Mouse (Mus musculus): Measurements from ENCODE around the gene Ubl3. TPM values are rescaled to one million over a fixed set of nuclear protein-coding genes. Genes with fewer than 3 reads are reported as not detected.

Gene Ubl3
- polyA plus RNA-seq, 1 experiment = 129 TPM

DNA sequence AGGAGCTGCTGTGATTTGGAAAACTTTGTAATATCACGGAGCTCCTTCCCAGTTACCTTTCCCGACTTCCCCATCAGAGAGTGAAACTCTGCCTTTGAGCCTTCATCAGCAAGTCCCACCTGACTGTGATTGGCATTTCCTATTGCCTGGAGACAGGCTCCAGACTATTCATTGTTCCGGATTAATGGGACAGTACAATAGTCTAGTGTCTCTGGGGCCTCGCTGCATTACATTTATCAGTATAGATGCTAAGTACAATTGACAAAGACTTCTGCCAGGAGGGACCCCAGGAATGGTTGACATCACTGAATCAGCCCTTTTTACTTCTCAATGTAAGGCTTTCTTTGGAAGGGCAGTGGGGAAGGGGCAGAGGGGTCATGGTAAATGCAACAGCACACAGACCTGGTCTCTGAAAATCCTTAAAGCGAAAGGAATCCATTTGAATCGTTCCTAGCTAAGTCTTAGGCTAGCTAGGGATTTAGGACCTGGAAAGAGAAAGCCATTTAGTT lies 35.6 kb upstream of the Ubl3 start:
- no peak overlapping the region for H3K4me3 ChIP-seq (ENCODE audit: insufficient read depth, low read length)
- no peaks in the 10 kb centered on the region for H3K4me1 ChIP-seq (ENCODE audit: control insufficient read depth, insufficient read depth, low read length)
- H3K27ac ChIP-seq (ENCODE audit: insufficient read depth, low read length) = no peak overlapping the region
- TF ChIP-seq CTCF (IDR thresholded peaks at IDR 0.05; ENCODE audit: extremely low read depth, insufficient read depth, low read length) (no peak), POLR2A (IDR thresholded peaks at IDR 0.05; ENCODE audit: extremely low read depth, insufficient read depth, low read length) (no peak)

DNA sequence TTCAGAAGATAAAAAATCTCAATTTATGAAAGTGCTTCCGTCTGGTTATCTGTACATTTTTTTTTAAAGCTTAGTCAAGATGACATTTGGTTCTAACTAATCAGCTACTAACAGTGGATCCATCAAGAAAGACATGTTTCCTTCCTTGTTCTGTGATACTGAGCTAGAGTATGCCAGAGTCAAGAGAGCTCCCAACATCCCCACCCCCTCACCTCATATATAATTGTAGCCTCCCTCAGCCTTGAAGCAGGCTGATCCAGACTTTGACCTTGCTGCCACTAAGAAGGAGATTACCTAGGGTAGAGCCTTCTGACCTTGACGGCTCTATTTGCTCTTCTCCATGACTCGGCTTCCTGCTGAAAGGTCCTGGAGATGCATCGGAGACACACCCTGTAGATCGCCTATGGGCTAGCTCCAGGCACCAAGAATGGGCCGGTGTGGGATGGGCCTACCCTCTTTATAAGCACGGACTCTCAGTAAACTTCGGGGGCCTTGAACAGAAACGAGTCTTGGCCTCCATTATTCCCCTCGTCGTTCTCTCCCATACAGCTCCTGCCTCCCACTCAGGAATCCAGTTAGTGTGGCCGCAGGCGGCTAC lies 27.9 kb upstream of the Ubl3 start:
- H3K27ac ChIP-seq (ENCODE audit: insufficient read depth, low read length) = no peak overlapping the region
- H3K4me3 ChIP-seq (ENCODE audit: insufficient read depth, low read length) = no peak overlapping the region
- TF ChIP-seq CTCF (IDR thresholded peaks at IDR 0.05; ENCODE audit: extremely low read depth, insufficient read depth, low read length) (no peak), POLR2A (IDR thresholded peaks at IDR 0.05; ENCODE audit: extremely low read depth, insufficient read depth, low read length) (no peak)
- no peaks in the 10 kb centered on the region for H3K4me1 ChIP-seq (ENCODE audit: control insufficient read depth, insufficient read depth, low read length)

DNA sequence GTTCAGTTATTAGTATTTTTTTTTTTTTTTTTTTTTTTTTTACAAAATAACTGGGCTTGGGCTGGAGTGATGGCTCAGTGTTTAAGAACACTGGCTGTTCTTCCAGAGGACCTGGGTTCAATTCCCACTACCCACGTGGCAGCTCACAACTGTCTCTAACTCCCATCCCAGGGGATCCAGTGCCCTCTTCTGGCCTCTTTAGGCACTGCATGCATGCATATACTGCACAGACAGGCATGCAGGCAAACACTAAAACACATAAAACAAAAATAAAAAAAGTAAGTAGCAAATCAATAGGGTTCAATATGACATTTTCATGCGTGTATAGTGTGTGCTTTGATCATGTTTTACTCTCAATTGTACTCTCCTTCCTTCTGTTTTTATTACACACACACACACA lies 26.6 kb upstream of the Ubl3 start:
- Histone ChIP-seq H3K4me3 (ENCODE audit: insufficient read depth, low read length) (no peak overlapping the region), H3K4me1 (ENCODE audit: control insufficient read depth, insufficient read depth, low read length) (no peaks in the 10 kb centered on the region), H3K27ac (ENCODE audit: insufficient read depth, low read length) (no peak overlapping the region)
- TF ChIP-seq CTCF (IDR thresholded peaks at IDR 0.05; ENCODE audit: extremely low read depth, insufficient read depth, low read length) (no peak), POLR2A (IDR thresholded peaks at IDR 0.05; ENCODE audit: extremely low read depth, insufficient read depth, low read length) (no peak)

DNA sequence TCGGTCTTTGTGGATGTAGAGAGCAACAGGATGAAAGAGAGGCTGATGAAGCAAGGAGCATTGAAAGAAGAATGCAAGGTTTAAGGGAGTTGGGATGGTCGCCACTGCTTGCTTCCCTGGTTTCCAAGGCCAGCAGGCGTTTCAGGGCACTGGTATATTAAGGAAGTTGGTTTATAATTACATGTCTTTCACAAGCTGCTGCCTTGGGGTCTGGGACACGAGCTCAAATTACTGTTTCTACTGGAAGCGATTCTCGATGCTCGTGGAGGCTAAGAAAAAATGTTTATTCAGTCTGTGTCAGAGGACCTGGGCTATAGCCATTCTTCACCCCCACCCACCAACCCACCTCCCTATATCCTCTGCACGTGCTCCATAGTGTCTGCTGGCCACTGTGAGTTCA lies 25.8 kb upstream of the Ubl3 start:
- Histone ChIP-seq H3K27ac (ENCODE audit: insufficient read depth, low read length) (no peak overlapping the region), H3K4me3 (ENCODE audit: insufficient read depth, low read length) (no peak overlapping the region), H3K4me1 (ENCODE audit: control insufficient read depth, insufficient read depth, low read length) (no peaks in the 10 kb centered on the region)
- TF ChIP-seq CTCF (IDR thresholded peaks at IDR 0.05; ENCODE audit: extremely low read depth, insufficient read depth, low read length) = no peak
- TF ChIP-seq POLR2A (IDR thresholded peaks at IDR 0.05; ENCODE audit: extremely low read depth, insufficient read depth, low read length) = no peak

DNA sequence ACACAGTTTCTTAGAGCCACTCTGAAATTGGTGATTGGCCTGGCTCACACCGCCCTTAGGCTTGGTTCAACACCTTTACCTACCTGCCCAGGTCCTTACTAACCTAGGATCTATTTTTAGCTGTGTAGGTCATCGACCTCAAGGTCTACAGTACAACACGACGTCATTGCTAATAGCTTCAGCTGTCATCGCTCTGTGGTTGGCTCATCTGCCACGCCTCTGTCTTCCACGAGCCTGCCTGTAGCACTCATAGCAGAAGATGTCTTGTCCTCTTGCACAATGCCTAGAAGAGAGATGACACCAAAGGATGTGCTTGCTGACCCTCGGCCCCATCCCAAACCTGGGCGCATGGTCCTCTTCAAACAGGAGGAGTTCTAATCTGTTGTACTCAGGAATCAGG lies 24.7 kb upstream of the Ubl3 start:
- TF ChIP-seq POLR2A (IDR thresholded peaks at IDR 0.05; ENCODE audit: extremely low read depth, insufficient read depth, low read length) = no peak
- TF ChIP-seq CTCF (IDR thresholded peaks at IDR 0.05; ENCODE audit: extremely low read depth, insufficient read depth, low read length) = no peak
- no peaks in the 10 kb centered on the region for H3K4me1 ChIP-seq (ENCODE audit: control insufficient read depth, insufficient read depth, low read length)
- H3K27ac ChIP-seq (ENCODE audit: insufficient read depth, low read length) = no peak overlapping the region
- H3K4me3 ChIP-seq (ENCODE audit: insufficient read depth, low read length) = no peak overlapping the region

DNA sequence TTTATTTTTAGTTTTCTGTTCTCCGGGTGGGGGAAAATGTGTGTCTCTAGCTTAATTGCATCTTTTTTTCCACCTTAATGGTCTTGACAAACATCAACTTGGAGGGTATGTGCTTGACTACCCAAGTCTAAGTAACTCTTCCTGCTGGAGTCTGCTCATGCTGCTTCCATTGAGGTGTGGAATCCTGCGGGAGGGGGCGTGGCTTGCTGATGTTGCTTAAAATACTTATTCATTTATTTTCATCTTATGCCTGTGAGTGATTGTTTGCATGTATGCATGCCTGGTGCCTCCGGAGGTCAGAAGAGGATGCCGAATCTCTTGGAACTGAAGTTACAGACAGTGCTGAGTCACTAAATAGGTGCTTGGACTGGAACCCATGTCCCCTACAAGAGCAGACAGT lies 22.6 kb upstream of the Ubl3 start:
- Histone ChIP-seq H3K4me1 (ENCODE audit: control insufficient read depth, insufficient read depth, low read length) (no peaks in the 10 kb centered on the region), H3K4me3 (ENCODE audit: insufficient read depth, low read length) (no peak overlapping the region), H3K27ac (ENCODE audit: insufficient read depth, low read length) (no peak overlapping the region)
- TF ChIP-seq CTCF (IDR thresholded peaks at IDR 0.05; ENCODE audit: extremely low read depth, insufficient read depth, low read length) = no peak
- no peak for TF ChIP-seq POLR2A (IDR thresholded peaks at IDR 0.05; ENCODE audit: extremely low read depth, insufficient read depth, low read length)

DNA sequence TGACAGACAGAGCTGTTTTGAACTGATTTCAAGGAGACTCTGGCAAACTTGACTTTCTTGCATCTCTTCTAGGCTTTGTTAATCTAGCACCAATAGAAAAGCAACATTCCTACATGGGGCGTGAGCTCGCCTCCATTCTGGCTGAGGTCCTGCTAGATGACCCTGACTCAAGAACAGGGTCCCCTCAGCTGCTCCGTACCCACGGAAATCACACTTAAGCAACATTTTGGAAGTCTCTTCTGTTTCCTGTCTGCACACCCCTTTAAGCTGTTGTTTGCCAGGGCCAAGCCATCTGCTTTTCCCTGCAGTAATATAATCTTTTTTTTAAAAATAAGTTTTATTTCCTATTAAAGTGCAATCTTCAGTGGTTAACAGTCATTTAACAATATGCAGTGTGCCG lies 20.1 kb upstream of the Ubl3 start:
- H3K4me3 ChIP-seq (ENCODE audit: insufficient read depth, low read length) = no peak overlapping the region
- TF ChIP-seq CTCF (IDR thresholded peaks at IDR 0.05; ENCODE audit: extremely low read depth, insufficient read depth, low read length) (no peak), POLR2A (IDR thresholded peaks at IDR 0.05; ENCODE audit: extremely low read depth, insufficient read depth, low read length) (no peak)
- H3K4me1 ChIP-seq (ENCODE audit: control insufficient read depth, insufficient read depth, low read length) = no peaks in the 10 kb centered on the region
- H3K27ac ChIP-seq (ENCODE audit: insufficient read depth, low read length) = no peak overlapping the region

DNA sequence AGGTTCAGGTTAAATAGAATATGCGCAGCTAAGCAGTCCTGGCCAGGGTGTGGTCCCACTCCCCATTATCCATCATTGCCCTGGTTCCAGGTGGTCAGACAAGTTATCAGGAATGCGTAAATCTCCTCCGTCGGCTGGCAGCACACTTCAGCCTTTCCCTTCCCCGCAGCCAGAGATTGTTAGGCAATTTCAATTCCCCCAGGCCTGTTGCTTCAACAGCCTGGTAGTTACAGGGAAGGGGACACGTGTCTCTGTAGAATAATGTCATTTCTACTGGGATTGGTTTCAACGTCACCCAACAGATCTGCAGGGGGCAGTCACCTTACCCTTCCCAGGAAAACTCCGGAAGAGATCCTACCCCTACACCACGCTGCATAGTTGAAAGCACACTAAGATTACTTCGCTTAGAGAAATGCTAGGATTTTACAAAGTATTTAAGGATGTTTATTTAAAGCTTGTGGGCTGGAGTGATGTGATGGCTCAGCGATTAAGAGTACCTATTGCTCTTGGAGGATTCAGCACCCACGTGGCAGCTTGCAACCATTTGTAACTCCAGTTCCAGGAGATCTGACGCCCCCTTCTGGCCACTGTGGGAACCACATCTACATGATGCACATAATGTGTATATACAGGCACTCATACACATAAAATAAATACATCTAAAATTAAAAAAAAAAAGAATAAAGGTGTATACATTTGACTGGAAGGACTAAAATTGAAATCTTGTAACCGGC lies 18.1 kb upstream of the Ubl3 start:
- H3K4me3 ChIP-seq (ENCODE audit: insufficient read depth, low read length) = no peak overlapping the region
- H3K4me1 ChIP-seq (ENCODE audit: control insufficient read depth, insufficient read depth, low read length) = no peaks in the 10 kb centered on the region
- no peak overlapping the region for H3K27ac ChIP-seq (ENCODE audit: insufficient read depth, low read length)
- TF ChIP-seq POLR2A (IDR thresholded peaks at IDR 0.05; ENCODE audit: extremely low read depth, insufficient read depth, low read length) (no peak), CTCF (IDR thresholded peaks at IDR 0.05; ENCODE audit: extremely low read depth, insufficient read depth, low read length) (no peak)

DNA sequence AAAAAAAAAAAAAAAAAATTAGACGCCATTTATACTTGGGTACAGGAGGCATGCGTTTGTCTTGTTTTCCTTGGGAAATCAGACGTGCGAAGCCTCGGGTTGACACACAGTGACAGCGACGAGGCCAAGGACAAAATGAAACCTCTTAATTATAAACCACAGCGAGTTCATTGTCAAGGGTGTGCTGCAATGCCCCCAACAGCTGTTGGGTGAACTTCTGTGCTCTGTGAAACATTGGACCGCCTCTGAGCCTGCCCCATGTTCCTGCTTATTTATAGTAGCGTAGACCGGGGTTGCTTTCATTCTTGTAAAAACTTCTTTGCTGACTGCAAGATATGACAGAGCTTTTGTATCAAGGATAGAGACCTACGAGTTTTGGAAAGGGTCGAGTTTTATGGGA lies 16.9 kb upstream of the Ubl3 start:
- Histone ChIP-seq H3K27ac (ENCODE audit: insufficient read depth, low read length) (no peak overlapping the region), H3K4me3 (ENCODE audit: insufficient read depth, low read length) (no peak overlapping the region), H3K4me1 (ENCODE audit: control insufficient read depth, insufficient read depth, low read length) (no peaks in the 10 kb centered on the region)
- TF ChIP-seq POLR2A (IDR thresholded peaks at IDR 0.05; ENCODE audit: extremely low read depth, insufficient read depth, low read length) (no peak), CTCF (IDR thresholded peaks at IDR 0.05; ENCODE audit: extremely low read depth, insufficient read depth, low read length) (no peak)

DNA sequence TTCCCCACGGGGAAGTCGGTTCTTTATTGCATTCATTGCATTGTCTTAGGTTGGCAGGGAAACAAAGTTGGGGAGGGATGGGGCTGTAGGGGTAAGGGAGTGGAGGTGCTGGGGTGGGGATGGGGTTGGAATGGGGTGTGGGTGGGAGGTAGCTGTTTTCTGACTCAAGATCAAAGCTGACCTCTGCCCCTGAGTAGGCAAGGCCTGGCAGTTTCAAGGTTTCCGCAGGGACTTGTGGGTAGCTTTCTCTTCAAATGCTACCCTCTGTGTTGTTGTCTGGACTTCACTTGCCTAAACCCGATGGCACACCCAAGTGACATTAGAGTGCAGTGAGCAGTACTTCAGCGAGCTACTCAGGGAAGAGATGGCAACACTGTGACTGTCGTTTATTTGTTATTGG lies 13.0 kb upstream of the Ubl3 start:
- Histone ChIP-seq H3K4me3 (ENCODE audit: insufficient read depth, low read length) (no peak overlapping the region), H3K27ac (ENCODE audit: insufficient read depth, low read length) (no peak overlapping the region), H3K4me1 (ENCODE audit: control insufficient read depth, insufficient read depth, low read length) (no peaks in the 10 kb centered on the region)
- TF ChIP-seq CTCF (IDR thresholded peaks at IDR 0.05; ENCODE audit: extremely low read depth, insufficient read depth, low read length) (no peak), POLR2A (IDR thresholded peaks at IDR 0.05; ENCODE audit: extremely low read depth, insufficient read depth, low read length) (no peak)

Measured in cortical plate, adult 2 months (tissue).